Mouse (Mus musculus) liver, adult 2 months (tissue): ENCODE data around the gene Gm42421. TPM values are rescaled to one million over a fixed set of nuclear protein-coding genes. Genes with fewer than 3 reads are reported as not detected.

ENCODE experiments used
- DNase-seq: peaks from one replicate; pipeline ENCODE4 v3.0.0-alpha.2; 2011; ENCODE audit warnings: low read depth, low spot score; ENCODE audit errors: extremely low read depth
- H3K27ac ChIP-seq: fragments of 200-500 bp; replicated peaks from 2 replicates; pipeline ENCODE4 v1.5.1; 2012; ENCODE audit warnings: low read depth, mild to moderate bottlenecking, control low read depth, inconsistent platforms, low read length; ENCODE audit not compliant: insufficient read depth
- H3K27me3 ChIP-seq: fragments of 200-500 bp; 2 replicates; pipeline ENCODE4 v1.6.1; 2012; ENCODE audit warnings: mild to moderate bottlenecking, moderate library complexity, low read length, inconsistent platforms; ENCODE audit not compliant: control insufficient read depth, insufficient read depth
- H3K36me3 ChIP-seq: fragments of 200-500 bp; 2 replicates; pipeline ENCODE4 v1.6.1; 2012; ENCODE audit warnings: low read length, inconsistent platforms; ENCODE audit not compliant: control insufficient read depth, insufficient read depth
- H3K4me1 ChIP-seq: fragments of 200-500 bp; 2 replicates; pipeline ENCODE4 v1.6.1; 2011; ENCODE audit warnings: low read length; ENCODE audit not compliant: control insufficient read depth, insufficient read depth
- H3K4me3 ChIP-seq: fragments of 200-500 bp; 2 replicates; pipeline ENCODE4 v1.5.1; 2011; ENCODE audit warnings: low read depth, mild to moderate bottlenecking, control low read depth, low read length, moderate library complexity; ENCODE audit not compliant: insufficient read depth
- H3K79me2 ChIP-seq: fragments of 200-500 bp; 2 replicates; pipeline ENCODE4 v1.6.1; 2012; ENCODE audit warnings: inconsistent platforms, mild to moderate bottlenecking, low read length, moderate library complexity; ENCODE audit not compliant: control insufficient read depth, insufficient read depth
- H3K9ac ChIP-seq: fragments of 200-500 bp; 2 replicates; pipeline ENCODE4 v1.6.1; 2012; ENCODE audit warnings: low read depth, mild to moderate bottlenecking, control low read depth, inconsistent platforms, low read length
- CTCF ChIP-seq: fragments of 200-500 bp; IDR thresholded peaks from 2 replicates; pipeline ENCODE4 v1.5.1; 2011; ENCODE audit warnings: low read depth, low read length, control low read depth
- POLR2A ChIP-seq: fragments of 200-500 bp; IDR thresholded peaks from 2 replicates; pipeline ENCODE4 v1.6.1; 2011; ENCODE audit warnings: low read length, control low read depth; ENCODE audit not compliant: insufficient read depth; ENCODE audit errors: extremely low read depth
- whole genome bisulfite sequencing: fragments of 180-500 bp; shearing (Covaris S2); methylation state at CpG from one replicate; pipeline ENCODE4 v1.1.7; 2018; 5-methylcytosine and 5-hydroxymethylcytosine counted together
- polyA plus RNA-seq: library from polyadenylated mRNA; depleted of rRNA; stranded (reverse); fragments of >200 nt; gene quantifications from 2 replicates; pipeline ENCODE4 v1.2.3, GENCODE M21; 2012
- total RNA-seq: library from RNA; depleted of rRNA; stranded (reverse); fragments of >200 nt; gene quantifications from 2 replicates; pipeline ENCODE4 v1.2.3, GENCODE M21; 2014

Gene Gm42421
- total and polyA plus RNA-seq, 2 experiments: not detected

DNA sequence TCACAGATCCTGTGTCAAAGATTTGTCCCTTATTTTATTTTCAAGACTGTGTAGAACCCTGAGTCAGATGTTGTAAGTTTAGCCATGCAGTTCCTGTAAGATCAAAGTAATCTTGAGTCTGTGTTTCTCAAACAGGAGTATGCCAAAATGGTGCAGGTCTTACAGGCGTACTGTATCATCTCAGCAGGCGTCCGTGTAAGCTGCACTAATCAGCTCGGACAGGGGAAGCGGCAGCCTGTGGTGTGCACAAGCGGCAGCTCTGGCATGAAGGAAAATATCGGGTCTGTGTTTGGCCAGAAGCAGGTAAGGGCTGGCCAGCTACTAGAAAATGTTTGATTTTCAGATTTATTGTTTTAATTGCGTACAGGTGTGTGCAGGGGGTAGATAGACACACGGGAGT lies 11.8 kb upstream of the Gm42421 start:
- Histone ChIP-seq H3K4me1 (no peaks in the 10 kb centered on the region), H3K36me3 (peaks cover 7% of the 10 kb centered on the region; the same call in 1 of the 2 replicates)
- 95% methylated on average over 9 of the region's 9 CpGs for WGBS

DNA sequence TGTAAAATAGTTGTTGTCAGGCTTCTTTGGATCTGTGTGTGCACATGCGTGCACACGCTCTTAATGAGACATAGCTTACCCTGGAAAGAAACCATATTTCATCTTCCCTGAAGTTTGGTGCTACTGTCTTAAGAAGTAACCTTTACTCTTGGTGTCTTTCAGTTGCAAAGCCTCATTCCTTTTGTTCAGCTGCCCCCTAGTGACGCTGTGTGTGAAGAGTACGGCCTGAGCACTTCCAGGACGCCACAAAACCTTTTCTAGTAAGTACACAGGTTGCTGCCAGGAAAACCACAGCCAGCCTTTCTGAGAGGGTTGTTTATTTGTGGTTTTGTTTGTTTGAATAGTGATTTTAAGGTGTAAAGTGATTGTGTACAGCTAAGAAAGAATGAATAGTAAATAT lies 10.6 kb upstream of the Gm42421 start:
- 59% methylated on average over 5 of the region's 5 CpGs for WGBS
- Histone ChIP-seq H3K27ac (no peak overlapping the region), H3K79me2 (no peaks in the 10 kb centered on the region), H3K9ac (no peak overlapping the region), H3K4me1 (no peaks in the 10 kb centered on the region), H3K36me3 (peaks cover 14% of the 10 kb centered on the region; the same call in 1 of the 2 replicates), H3K4me3 (no peak overlapping the region), H3K27me3 (no peaks in the 10 kb centered on the region)
- peak; percentile 46 for DNase-seq
- peak; percentile 57 for TF ChIP-seq CTCF
- no peak for TF ChIP-seq POLR2A

More for the DNA sequence above, 11.8 kb upstream of the Gm42421 start:
- no peaks in the 10 kb centered on the region; the same call in 1 of the 2 replicates for H3K79me2 ChIP-seq
- no peak for TF ChIP-seq CTCF
- no peak for TF ChIP-seq POLR2A
- no peak overlapping the region for H3K27ac ChIP-seq
- DNase-seq: no peak
- no peak overlapping the region for H3K9ac ChIP-seq
- no peak overlapping the region for H3K4me3 ChIP-seq
- H3K27me3 ChIP-seq: no peaks in the 10 kb centered on the region

DNA sequence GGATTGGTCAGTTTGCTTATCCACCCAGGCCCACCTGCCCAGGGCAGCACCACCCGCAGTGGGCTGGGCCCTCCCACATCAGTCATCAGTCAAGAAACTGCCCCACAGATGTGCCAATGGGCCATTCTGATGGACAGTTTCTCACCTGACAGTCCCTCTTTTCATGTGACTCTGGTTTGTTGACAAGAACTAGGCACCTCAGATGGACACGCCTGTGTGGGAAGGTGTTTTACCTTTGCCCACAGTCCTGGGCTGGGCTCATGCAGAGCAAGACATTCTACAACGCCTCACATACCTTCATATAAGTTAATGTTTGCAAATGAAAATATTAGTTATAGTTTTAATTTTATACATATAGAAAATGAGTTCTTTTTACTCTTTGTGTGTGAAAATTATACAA lies 9.9 kb upstream of the Gm42421 start:
- Histone ChIP-seq H3K9ac (no peak overlapping the region), H3K4me3 (no peak overlapping the region), H3K27me3 (no peaks in the 10 kb centered on the region), H3K79me2 (no peaks in the 10 kb centered on the region), H3K4me1 (no peaks in the 10 kb centered on the region), H3K27ac (no peak overlapping the region), H3K36me3 (peaks cover 14% of the 10 kb centered on the region; the same call in 1 of the 2 replicates)
- TF ChIP-seq CTCF (no peak), POLR2A (no peak)
- DNase-seq: no peak
- 95% methylated on average over 3 of the region's 3 CpGs for WGBS

DNA sequence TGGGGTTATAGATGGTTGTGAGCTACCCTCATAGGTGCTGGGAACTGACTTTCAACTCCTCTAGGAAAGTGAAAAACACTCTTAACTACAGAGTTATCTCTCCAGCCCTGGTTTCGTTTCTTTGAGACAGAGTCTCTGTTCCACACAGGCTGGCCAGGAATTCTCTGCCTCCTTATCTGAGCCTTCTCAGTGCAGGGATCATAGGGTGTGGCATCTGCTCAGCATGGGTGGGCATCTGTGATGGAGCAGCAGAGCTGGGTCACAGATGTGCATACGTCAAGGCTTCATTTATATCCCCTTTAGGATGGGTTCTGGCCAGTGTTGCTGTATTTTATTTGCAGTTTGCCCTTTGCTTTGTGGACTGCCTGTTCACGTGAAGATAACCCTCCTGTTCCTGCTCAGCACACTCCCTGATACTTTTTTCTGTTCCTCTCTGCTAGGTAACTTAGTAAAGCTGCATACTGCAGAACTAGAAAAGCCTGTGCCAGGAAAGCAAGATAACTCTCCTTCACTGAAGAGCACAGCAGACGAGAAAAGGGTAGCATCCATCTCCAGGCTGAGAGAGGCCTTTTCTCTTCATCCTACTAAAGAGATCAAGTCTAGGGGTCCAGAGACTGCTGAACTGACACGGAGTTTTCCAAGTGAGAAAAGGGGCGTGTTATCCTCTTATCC lies 3.1 kb upstream of the Gm42421 start:
- H3K27ac ChIP-seq: no peak overlapping the region
- no peak for DNase-seq
- 88% methylated on average over 6 of the region's 6 CpGs for WGBS
- no peak overlapping the region for H3K4me3 ChIP-seq
- H3K9ac ChIP-seq: no peak overlapping the region
- H3K27me3 ChIP-seq: no peaks in the 10 kb centered on the region
- H3K36me3 ChIP-seq: peaks cover 28% of the 10 kb centered on the region
- no peaks in the 10 kb centered on the region for H3K79me2 ChIP-seq
- TF ChIP-seq POLR2A: no peak
- no peak for TF ChIP-seq CTCF
- H3K4me1 ChIP-seq: no peaks in the 10 kb centered on the region

DNA sequence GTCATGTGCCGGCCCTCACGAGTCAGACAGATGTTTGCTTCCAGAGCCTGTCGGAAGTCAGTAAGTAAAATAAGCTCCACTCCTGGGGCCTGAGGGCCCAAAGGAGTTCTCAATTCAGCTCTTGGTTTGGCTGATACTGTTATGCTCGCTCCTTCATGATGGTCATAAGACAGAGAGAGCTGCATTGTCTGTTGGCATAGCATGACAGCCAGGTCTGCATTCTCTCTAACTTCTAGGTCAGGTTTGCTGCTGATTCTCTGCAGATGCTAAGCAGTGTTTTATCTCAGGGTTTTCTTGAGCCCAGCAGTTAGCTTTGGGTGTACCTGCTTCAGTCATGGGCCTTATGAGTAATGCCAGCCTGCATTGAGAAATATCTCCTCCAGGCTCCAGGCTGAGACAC lies 1.3 kb downstream of the Gm42421 start:
- H3K27me3 ChIP-seq: no peaks in the 10 kb centered on the region
- peaks cover 18% of the 10 kb centered on the region for H3K36me3 ChIP-seq
- no peak for DNase-seq
- TF ChIP-seq POLR2A: no peak
- no peaks in the 10 kb centered on the region for H3K4me1 ChIP-seq
- H3K79me2 ChIP-seq: no peaks in the 10 kb centered on the region
- no peak overlapping the region for H3K9ac ChIP-seq
- 95% methylated on average over 4 of the region's 4 CpGs for WGBS
- H3K4me3 ChIP-seq: no peak overlapping the region
- H3K27ac ChIP-seq: no peak overlapping the region

DNA sequence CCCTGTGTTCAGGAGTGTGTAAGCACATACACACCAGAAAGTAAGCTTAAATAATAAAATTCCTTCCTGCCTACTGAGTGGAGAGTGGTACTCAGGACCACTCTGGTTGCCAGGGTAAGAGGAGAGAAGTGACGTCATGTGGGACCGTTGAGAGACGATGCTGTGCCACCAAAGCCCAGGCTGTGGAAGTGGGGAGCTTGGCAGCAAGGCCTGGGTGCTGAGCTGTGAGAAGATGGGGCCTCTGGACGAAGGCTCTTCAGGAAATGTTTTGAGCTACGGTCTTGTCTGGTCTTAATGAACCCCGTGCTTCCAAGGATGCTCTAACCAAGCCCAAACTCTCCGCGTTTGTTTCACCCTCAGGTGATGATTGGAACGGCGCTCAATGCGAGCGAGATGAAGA lies 2.7 kb downstream of the Gm42421 start:
- peaks cover 12% of the 10 kb centered on the region; the same call in 1 of the 2 replicates for H3K36me3 ChIP-seq

More for the DNA sequence above, 2.7 kb downstream of the Gm42421 start:
- H3K79me2 ChIP-seq: no peaks in the 10 kb centered on the region
- H3K9ac ChIP-seq: no peak overlapping the region
- no peak for TF ChIP-seq CTCF
- no peak for TF ChIP-seq POLR2A
- no peak overlapping the region for H3K4me3 ChIP-seq
- H3K27ac ChIP-seq: no peak overlapping the region
- 95% methylated on average over 12 of the region's 12 CpGs for WGBS
- DNase-seq: no peak
- H3K27me3 ChIP-seq: no peaks in the 10 kb centered on the region
- no peaks in the 10 kb centered on the region for H3K4me1 ChIP-seq
